Mouse (Mus musculus): Measurements from ENCODE around the gene Ttc21b. TPM values are rescaled to one million over a fixed set of nuclear protein-coding genes. Genes with fewer than 3 reads are reported as not detected.

Ttc21b gene
- polyA plus RNA-seq, 1 experiment from 2014 or later = 4.5 TPM

DNA sequence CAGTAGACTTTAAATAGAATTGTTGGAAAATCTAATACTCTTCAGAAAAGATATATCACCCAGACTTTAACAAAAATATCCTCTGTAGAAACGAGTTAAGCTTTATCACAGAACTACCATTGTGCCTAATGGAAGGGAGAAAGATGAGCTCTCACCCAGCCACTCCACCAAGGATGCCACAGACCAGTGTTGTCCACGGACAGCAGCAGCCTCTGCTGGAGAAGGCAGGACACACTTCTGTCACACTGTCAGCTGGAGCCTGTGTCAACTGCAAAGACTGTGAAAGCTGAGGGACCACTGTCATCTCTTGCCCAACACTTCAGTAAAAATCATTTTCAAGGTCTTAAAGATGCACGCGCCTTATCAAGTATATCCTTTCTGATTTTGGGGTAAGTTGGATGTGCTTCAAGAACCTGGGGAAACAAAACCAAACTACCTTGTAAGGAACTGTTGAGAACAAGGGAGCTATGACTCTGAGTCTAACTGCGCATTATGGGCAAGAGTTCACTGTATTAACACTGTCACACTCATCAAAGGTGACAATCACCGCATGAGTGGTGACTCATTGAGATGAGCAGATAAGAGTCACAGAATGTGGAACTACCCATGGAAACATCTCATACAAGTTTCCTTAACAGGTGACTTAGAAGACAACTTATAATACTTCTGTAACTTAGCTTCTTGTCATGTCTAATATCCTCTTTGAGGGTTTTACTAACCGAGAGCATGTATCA is 71.8 kb downstream of the Ttc21b start:
- 93% methylated on average over 7 of the region's 7 CpGs for WGBS (ENCODE audit: missing documents)
- Histone ChIP-seq H3K79me2 (ENCODE audit: inconsistent target) (no peaks in the 10 kb centered on the region), H3K36me3 (ENCODE audit: inconsistent target) (no peaks in the 10 kb centered on the region), H3K27ac (no peak overlapping the region), H3K4me3 (ENCODE audit: inconsistent target) (no peak overlapping the region)

DNA sequence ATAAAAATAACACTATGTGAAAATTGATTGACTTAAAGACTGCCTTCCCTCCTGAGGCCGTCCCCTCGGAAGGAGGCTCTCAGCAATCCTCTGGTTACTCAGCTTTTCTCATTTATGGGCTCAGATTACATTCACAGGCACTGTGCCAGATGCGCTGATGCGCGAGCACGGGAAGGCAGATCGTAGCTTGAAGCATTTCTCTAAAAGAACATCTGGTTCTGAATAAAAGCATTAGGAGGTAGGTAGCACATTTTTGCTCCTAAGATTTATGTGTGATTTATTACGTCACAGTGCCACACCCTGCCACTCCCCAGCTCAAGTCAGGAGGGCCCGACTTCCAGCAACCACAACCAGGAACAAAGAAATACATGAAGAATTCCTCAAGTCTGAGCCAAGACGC is 76.1 kb downstream of the Ttc21b start:
- Histone ChIP-seq H3K79me2 (ENCODE audit: inconsistent target) (no peaks in the 10 kb centered on the region), H3K4me3 (ENCODE audit: inconsistent target) (no peak overlapping the region), H3K27ac (no peak overlapping the region), H3K36me3 (ENCODE audit: inconsistent target) (no peaks in the 10 kb centered on the region)
- WGBS (ENCODE audit: missing documents) = 72% methylated on average over 10 of the region's 10 CpGs

DNA sequence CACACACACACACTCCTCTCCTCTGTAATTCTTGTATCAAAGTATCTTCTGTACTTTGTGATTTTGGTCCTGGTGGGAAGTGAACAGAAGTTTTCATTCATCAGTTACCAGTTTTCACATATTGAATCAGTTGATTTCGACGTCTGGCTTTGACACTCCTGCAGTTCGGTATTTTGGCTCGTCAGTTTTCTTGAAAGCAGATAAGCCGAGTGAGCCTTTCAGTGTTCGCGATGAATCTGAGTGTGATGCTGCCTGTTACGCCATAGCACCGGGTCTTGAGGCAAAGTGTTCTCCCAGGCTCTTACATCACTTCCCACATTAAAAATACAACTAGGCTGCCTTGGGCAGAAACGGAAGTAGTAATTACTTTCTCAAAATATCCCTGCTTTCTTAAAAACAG is 76.6 kb downstream of the Ttc21b start:
- no peak overlapping the region for H3K27ac ChIP-seq
- no peaks in the 10 kb centered on the region for H3K36me3 ChIP-seq (ENCODE audit: inconsistent target)
- H3K79me2 ChIP-seq (ENCODE audit: inconsistent target) = no peaks in the 10 kb centered on the region
- H3K4me3 ChIP-seq (ENCODE audit: inconsistent target) = no peak overlapping the region
- 29% methylated on average over 9 of the region's 10 CpGs for WGBS (ENCODE audit: missing documents)

DNA sequence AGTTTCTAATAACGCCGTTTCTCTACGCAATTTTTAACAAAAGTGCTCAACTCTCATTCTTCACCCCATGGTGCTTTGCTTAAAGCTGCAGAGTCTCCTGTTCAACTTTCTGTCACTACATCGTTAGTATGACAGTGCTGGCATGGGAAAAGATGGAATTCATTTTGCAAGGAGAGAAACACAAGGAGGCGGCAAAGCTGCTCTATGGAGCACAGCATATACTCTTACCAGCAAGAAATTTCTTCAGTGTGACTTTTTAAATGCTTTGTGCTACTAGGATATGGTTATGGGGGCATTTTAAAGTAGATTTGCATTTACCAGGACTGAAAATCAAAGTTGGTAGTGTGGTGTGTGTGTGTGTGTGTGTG is 77.6 kb downstream of the Ttc21b start:
- no peak overlapping the region for H3K27ac ChIP-seq
- H3K4me3 ChIP-seq (ENCODE audit: inconsistent target) = no peak overlapping the region
- no peaks in the 10 kb centered on the region for H3K36me3 ChIP-seq (ENCODE audit: inconsistent target)
- WGBS (ENCODE audit: missing documents) = 94% methylated on average over 5 of the region's 5 CpGs
- no peaks in the 10 kb centered on the region for H3K79me2 ChIP-seq (ENCODE audit: inconsistent target)

DNA sequence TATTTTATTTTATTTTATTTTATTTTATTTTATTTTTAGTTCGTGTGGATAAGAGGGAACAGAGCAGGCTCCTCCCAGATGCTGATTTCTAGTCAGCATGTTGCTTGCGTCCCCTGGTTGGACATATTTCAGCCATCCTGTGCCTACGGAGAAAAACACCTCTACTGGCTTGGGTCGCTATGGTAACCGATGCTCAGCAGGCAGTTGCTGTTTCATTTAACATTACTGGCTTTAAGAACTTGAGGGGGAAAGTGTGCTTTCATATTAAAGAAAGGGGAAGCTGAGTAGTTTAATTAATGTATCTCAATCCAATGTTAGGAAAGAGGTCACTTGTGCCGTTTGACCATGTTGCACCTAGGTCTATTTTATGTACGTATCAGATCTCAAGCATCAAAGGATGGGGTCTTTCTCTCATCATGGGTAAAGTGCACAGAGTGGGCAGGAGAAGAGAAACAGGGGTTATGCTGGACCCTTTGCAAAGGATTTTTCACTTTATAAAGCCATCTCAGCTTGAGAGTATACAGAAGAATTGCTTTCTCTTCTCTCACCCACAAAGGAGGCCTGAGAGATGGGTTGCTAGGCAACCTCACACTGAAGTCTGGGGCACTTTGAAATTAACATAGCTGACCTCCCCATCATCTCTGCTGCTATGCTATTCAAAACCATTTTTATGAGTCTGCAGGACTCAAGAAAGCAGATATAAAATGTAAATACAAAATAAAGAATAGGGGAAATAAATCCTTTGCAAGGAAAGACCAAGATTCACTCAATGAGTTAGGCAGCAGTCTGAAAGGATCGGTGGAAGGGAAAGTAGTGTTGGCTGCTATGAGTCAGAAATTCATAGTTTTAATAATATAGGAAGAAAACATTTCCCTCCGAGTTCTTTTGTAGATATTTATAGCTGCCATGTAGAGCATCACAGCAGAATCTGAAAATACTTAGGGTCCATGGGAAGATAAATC is 78.2 kb downstream of the Ttc21b start:
- H3K36me3 ChIP-seq (ENCODE audit: inconsistent target) = no peaks in the 10 kb centered on the region
- WGBS (ENCODE audit: missing documents) = 81% methylated on average over 9 of the region's 9 CpGs
- no peak overlapping the region for H3K27ac ChIP-seq
- H3K79me2 ChIP-seq (ENCODE audit: inconsistent target) = no peaks in the 10 kb centered on the region
- no peak overlapping the region for H3K4me3 ChIP-seq (ENCODE audit: inconsistent target)

- Histone ChIP-seq H3K79me2 (ENCODE audit: inconsistent target) (no peaks in the 10 kb centered on the region), H3K36me3 (ENCODE audit: inconsistent target) (no peaks in the 10 kb centered on the region), H3K27ac (no peak overlapping the region), H3K4me3 (ENCODE audit: inconsistent target) (no peak overlapping the region)
- WGBS (ENCODE audit: missing documents) = 94% methylated on average over 7 of the region's 7 CpGs
These were observed 79.4 kb downstream of the Ttc21b start for GRCm38 (mm10) chr2:66177017-66177416.

DNA sequence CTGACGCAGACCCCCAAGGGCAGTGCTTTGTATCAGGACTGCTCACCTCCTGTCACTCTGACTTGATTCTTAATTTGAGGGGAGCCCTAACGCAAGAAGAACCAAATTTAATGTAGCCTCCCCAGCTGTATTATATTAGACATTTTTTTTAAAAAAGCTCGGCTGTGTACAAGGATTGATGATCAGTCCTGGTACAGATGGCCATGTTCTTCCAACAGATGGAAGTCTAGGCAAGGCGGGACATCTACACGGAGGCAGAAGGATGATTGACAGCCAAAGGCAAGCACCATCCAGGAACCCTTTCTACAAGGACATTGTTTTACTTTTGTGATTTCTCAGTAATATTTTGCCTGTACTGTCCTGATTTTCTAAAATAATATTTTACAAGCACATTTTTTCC is 83.3 kb downstream of the Ttc21b start:
- 94% methylated on average over 5 of the region's 5 CpGs for WGBS (ENCODE audit: missing documents)
- Histone ChIP-seq H3K27ac (no peak overlapping the region), H3K4me3 (ENCODE audit: inconsistent target) (no peak overlapping the region), H3K36me3 (ENCODE audit: inconsistent target) (no peaks in the 10 kb centered on the region), H3K79me2 (ENCODE audit: inconsistent target) (no peaks in the 10 kb centered on the region)

- Histone ChIP-seq H3K27ac (no peak overlapping the region), H3K79me2 (ENCODE audit: inconsistent target) (no peaks in the 10 kb centered on the region), H3K4me3 (ENCODE audit: inconsistent target) (no peak overlapping the region), H3K36me3 (ENCODE audit: inconsistent target) (no peaks in the 10 kb centered on the region)
- WGBS (ENCODE audit: missing documents) = 94% methylated on average over 3 of the region's 3 CpGs
These were observed 84.8 kb downstream of the Ttc21b start for GRCm38 (mm10) chr2:66171643-66172042.

DNA sequence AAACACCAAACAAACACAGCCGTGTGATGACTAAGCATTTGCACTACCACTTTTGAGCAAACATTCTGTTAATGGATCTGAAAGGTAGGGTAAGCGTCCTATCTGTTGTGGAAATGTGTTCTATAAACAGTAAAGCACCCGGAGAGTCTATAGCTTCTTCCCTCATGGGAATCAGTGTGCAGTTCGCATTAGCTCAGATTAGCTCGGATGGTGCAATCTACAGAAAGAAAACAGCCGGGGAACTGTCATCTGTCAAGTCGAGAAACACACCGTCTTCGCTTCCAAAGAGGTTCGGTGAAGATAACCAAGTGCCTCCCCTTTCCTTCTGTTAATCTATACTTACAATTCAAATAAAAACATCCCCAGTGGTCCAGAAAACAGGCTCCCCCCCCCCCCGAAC is 85.7 kb downstream of the Ttc21b start:
- WGBS (ENCODE audit: missing documents) = 80% methylated on average over 11 of the region's 11 CpGs

GRCm38 (mm10) chr2:66165025-66165424 is 91.4 kb downstream of the Ttc21b start:
- no peaks in the 10 kb centered on the region for H3K79me2 ChIP-seq (ENCODE audit: inconsistent target)
- no peak overlapping the region for H3K4me3 ChIP-seq (ENCODE audit: inconsistent target)
- no peaks in the 10 kb centered on the region for H3K36me3 ChIP-seq (ENCODE audit: inconsistent target)
- no peak overlapping the region for H3K27ac ChIP-seq
- 94% methylated on average over 8 of the region's 8 CpGs for WGBS (ENCODE audit: missing documents)

More for the DNA sequence above, 85.7 kb downstream of the Ttc21b start:
- Histone ChIP-seq H3K4me3 (ENCODE audit: inconsistent target) (no peak overlapping the region), H3K27ac (no peak overlapping the region), H3K79me2 (ENCODE audit: inconsistent target) (no peaks in the 10 kb centered on the region), H3K36me3 (ENCODE audit: inconsistent target) (no peaks in the 10 kb centered on the region)

DNA sequence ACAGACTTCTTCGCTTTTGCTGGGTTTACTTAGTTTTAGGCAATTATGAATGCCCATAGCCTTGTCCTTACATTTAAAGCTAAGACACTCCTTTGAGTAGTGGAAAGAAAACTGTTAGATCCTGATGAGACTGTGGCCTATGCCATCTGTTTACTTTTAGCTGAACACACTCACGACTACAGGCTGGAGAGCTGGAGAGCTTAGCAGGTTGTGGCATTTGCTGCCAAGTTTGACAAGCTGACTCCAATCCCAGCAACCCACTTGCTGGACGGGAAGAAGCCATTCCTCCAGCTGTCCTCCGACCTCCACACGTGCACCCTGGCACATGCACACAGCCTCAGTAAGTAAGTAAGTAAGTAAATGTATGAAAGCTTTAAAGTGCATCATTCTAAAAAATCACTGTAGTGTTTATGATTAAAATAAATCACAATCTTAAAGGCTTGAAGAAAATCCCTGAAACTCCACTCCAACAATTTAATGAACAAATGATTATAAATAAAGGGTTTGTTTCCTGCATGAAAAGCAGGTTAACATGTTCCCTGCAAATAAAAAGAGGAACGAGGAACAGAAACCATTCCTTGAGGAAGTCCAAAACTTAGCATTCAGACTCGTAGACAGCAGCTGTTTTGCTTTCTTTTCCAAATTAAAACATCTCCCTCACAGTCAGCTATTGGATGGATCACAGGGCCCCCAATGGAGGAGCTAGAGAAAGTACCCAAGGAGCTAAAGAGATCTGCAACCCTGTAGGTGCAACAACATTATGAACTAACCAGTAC is 98.1 kb downstream of the Ttc21b start:
- Histone ChIP-seq H3K27ac (no peak overlapping the region), H3K4me3 (ENCODE audit: inconsistent target) (no peak overlapping the region), H3K79me2 (ENCODE audit: inconsistent target) (no peaks in the 10 kb centered on the region), H3K36me3 (ENCODE audit: inconsistent target) (no peaks in the 10 kb centered on the region)
- 64% methylated on average over 7 of the region's 7 CpGs for WGBS (ENCODE audit: missing documents)

- no peaks in the 10 kb centered on the region for H3K79me2 ChIP-seq (ENCODE audit: inconsistent target)
- no peak overlapping the region for H3K4me3 ChIP-seq (ENCODE audit: inconsistent target)
- WGBS (ENCODE audit: missing documents) = 94% methylated on average over 2 of the region's 2 CpGs
- no peaks in the 10 kb centered on the region for H3K36me3 ChIP-seq (ENCODE audit: inconsistent target)
- no peak overlapping the region for H3K27ac ChIP-seq
These were observed 105.0 kb downstream of the Ttc21b start for GRCm38 (mm10) chr2:66151436-66151835.

DNA sequence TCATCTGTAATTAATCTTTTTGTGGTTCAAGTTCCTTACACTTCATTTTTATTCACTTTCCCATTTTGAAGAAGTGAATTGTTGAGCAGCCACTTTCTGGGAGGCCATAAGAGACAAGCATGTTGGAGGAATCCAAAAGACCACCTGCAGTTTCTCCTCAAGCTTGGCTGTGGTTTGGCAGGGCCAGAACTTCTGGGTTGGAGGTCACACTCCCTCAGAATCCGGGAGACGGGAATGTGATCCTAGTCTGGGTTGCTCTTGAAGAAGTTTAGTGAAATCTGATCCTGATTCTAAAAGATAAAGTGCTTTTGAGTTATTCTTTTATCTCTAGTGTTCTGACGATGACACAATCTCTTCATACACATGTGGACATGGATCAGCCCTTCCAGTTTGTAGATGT is 105.9 kb downstream of the Ttc21b start:
- Histone ChIP-seq H3K79me2 (ENCODE audit: inconsistent target) (no peaks in the 10 kb centered on the region), H3K36me3 (ENCODE audit: inconsistent target) (no peaks in the 10 kb centered on the region), H3K27ac (no peak overlapping the region), H3K4me3 (ENCODE audit: inconsistent target) (no peak overlapping the region)
- 87% methylated on average over 3 of the region's 3 CpGs for WGBS (ENCODE audit: missing documents)

- WGBS (ENCODE audit: missing documents) = 51% methylated on average over 10 of the region's 10 CpGs
- Histone ChIP-seq H3K27ac (no peak overlapping the region), H3K36me3 (ENCODE audit: inconsistent target) (no peaks in the 10 kb centered on the region), H3K79me2 (ENCODE audit: inconsistent target) (no peaks in the 10 kb centered on the region), H3K4me3 (ENCODE audit: inconsistent target) (no peak overlapping the region)
These were observed 107.7 kb downstream of the Ttc21b start for GRCm38 (mm10) chr2:66148654-66149230.
